Mouse (Mus musculus) midbrain, embryonic 16.5 days (tissue): ENCODE measurements around the gene Olfr1057. TPM values are rescaled to one million over a fixed set of nuclear protein-coding genes. Genes with fewer than 3 reads are reported as not detected.

ENCODE experiments used
- ATAC-seq: fragments of 200-750 bp; cut with Nextera tagmentation; 2 replicates; pipeline ENCODE4 v1.8.0; 2017; ENCODE audit warnings: moderate TSS enrichment
- H3K27ac ChIP-seq: fragments of 300-500 bp; sonication (generic); 2 replicates; pipeline ENCODE4 v1.5.1; 2014; ENCODE audit warnings: mild to moderate bottlenecking, low read length, mixed read lengths
- H3K27me3 ChIP-seq: fragments of 300-500 bp; sonication (generic); 2 replicates; pipeline ENCODE4 v1.6.1; 2014; ENCODE audit warnings: low read depth, low read length, mixed read lengths; ENCODE audit not compliant: control insufficient read depth, insufficient read depth
- H3K36me3 ChIP-seq: fragments of 300-500 bp; sonication (generic); 2 replicates; pipeline ENCODE4 v1.6.1; 2014; ENCODE audit warnings: mild to moderate bottlenecking, low read length, moderate library complexity, mixed read lengths; ENCODE audit not compliant: control insufficient read depth, insufficient read depth
- H3K4me1 ChIP-seq: fragments of 300-500 bp; sonication (generic); 2 replicates; pipeline ENCODE4 v1.6.1; 2014; ENCODE audit warnings: mild to moderate bottlenecking, low read length, mixed read lengths; ENCODE audit not compliant: control insufficient read depth, insufficient read depth
- H3K4me2 ChIP-seq: fragments of 300-500 bp; sonication (generic); 2 replicates; pipeline ENCODE4 v1.6.1; 2014; ENCODE audit warnings: mild to moderate bottlenecking, low read length, mixed read lengths
- H3K4me3 ChIP-seq: fragments of 300-500 bp; sonication (generic); 2 replicates; pipeline ENCODE4 v1.5.1; 2014; ENCODE audit warnings: low read depth, mild to moderate bottlenecking, low read length, moderate library complexity, mixed read lengths
- H3K9ac ChIP-seq: fragments of 300-500 bp; sonication (generic); 2 replicates; pipeline ENCODE4 v1.6.1; 2014; ENCODE audit warnings: low read depth, low read length, mixed read lengths
- H3K9me3 ChIP-seq: fragments of 300-500 bp; sonication (generic); replicated peaks from 2 replicates; pipeline ENCODE4 v1.6.1; 2014; ENCODE audit warnings: mild to moderate bottlenecking, low read length, mixed read lengths; ENCODE audit not compliant: control insufficient read depth, poor library complexity, severe bottlenecking
- WGBS: fragments of 180-500 bp; shearing (Covaris S2); extraction: QIAGEN DNeasy Blood & Tissue Kit; methylation state at CpG from one replicate; pipeline ENCODE4 v1.1.7; 2014; 5-methylcytosine and 5-hydroxymethylcytosine counted together
- polyA plus RNA-seq: library from polyadenylated mRNA; unstranded; fragments of >200 nt; fragmentation: Nextera tagmentation; extraction: Ambion mirVana; gene quantifications from 2 replicates; pipeline ENCODE4 v1.2.1, GENCODE M21; 2015

Gene Olfr1057
- polyA plus RNA-seq, 1 experiment from 2014 or later = not detected

GRCm38 (mm10) chr2:86335333-86335732 is 42.9 kb downstream of the Olfr1057 start, which contains the start of gene Olfr1054:
Olfr1054 (minus strand) TSS chr2:86335433.
- H3K9me3 ChIP-seq = no peaks in the 10 kb centered on the region
- H3K36me3 ChIP-seq = no peaks in the 10 kb centered on the region
- 88% methylated on average over 3 of the region's 3 CpGs for WGBS
- no peak within 1 kb of the TSS for H3K9ac ChIP-seq
- no peak within 1 kb of the TSS for H3K27ac ChIP-seq
- ATAC-seq = no peak
- no peak within 1 kb of the TSS for H3K4me2 ChIP-seq
- H3K4me1 ChIP-seq = no peaks in the 10 kb centered on the region
- no peaks in the 10 kb centered on the region for H3K27me3 ChIP-seq
- H3K4me3 ChIP-seq = no peak within 1 kb of the TSS

Other genes starting within 250 kb of the Olfr1057 start
- not detected in 2 replicates for gene Olfr1039, start 242.5 kb downstream of the Olfr1057 start, polyA plus RNA-seq
- not detected in 2 replicates for gene Olfr1040, start 231.7 kb downstream of the Olfr1057 start, polyA plus RNA-seq
- gene Olfr1042, start 216.6 kb downstream of the Olfr1057 start, polyA plus RNA-seq = not detected in 2 replicates
- not detected in 2 replicates for gene Olfr1043, start 210.9 kb downstream of the Olfr1057 start, polyA plus RNA-seq
- not detected in 2 replicates for gene Olfr1044, start 200.6 kb downstream of the Olfr1057 start, polyA plus RNA-seq
- gene Olfr52, start 192.7 kb downstream of the Olfr1057 start, polyA plus RNA-seq = not detected in 2 replicates
- not detected in 2 replicates for gene Olfr1045, start 175.4 kb downstream of the Olfr1057 start, polyA plus RNA-seq
- gene Olfr1046, start 159.1 kb downstream of the Olfr1057 start, polyA plus RNA-seq = not detected in 2 replicates
- gene Olfr1047, start 147.0 kb downstream of the Olfr1057 start, polyA plus RNA-seq = not detected in 2 replicates
- not detected in 2 replicates for gene Olfr1048, start 138.1 kb downstream of the Olfr1057 start, polyA plus RNA-seq
- gene Olfr1049, start 120.1 kb downstream of the Olfr1057 start, polyA plus RNA-seq = not detected in 2 replicates
- gene Olfr1051, start 99.3 kb downstream of the Olfr1057 start, polyA plus RNA-seq = not detected in 2 replicates
- not detected in 2 replicates for gene Olfr1052, start 85.9 kb downstream of the Olfr1057 start, polyA plus RNA-seq
- not detected in 2 replicates for gene Olfr1053, start 63.1 kb downstream of the Olfr1057 start, polyA plus RNA-seq
- gene Olfr1054, start 43.0 kb downstream of the Olfr1057 start, polyA plus RNA-seq = not detected in 2 replicates
- gene Olfr1055, start 28.1 kb downstream of the Olfr1057 start, polyA plus RNA-seq = not detected in 2 replicates
- gene Olfr1056, start 15.9 kb downstream of the Olfr1057 start, polyA plus RNA-seq = not detected in 2 replicates
- gene Olfr1058, start 10.2 kb upstream of the Olfr1057 start, polyA plus RNA-seq = not detected in 2 replicates
- gene Olfr1061, start 35.7 kb upstream of the Olfr1057 start, polyA plus RNA-seq = not detected in 2 replicates
- gene Olfr1062, start 48.4 kb upstream of the Olfr1057 start, polyA plus RNA-seq = not detected in 2 replicates
- gene Olfr1065, start 72.2 kb upstream of the Olfr1057 start, polyA plus RNA-seq = not detected in 2 replicates
- not detected in 2 replicates for gene Olfr1066, start 77.9 kb upstream of the Olfr1057 start, polyA plus RNA-seq
- gene Olfr228, start 109.0 kb upstream of the Olfr1057 start, polyA plus RNA-seq = not detected in 2 replicates
- gene Olfr1076, start 130.1 kb upstream of the Olfr1057 start, polyA plus RNA-seq = not detected in 2 replicates
- 0.10 TPM in 1 of 2 replicates, not detected in the other for gene Olfr1079, start 164.1 kb upstream of the Olfr1057 start, polyA plus RNA-seq
- gene Olfr1080, start 179.8 kb upstream of the Olfr1057 start, polyA plus RNA-seq = not detected in 2 replicates
- gene Olfr1082, start 220.6 kb upstream of the Olfr1057 start, polyA plus RNA-seq = not detected in 2 replicates